Mouse (Mus musculus) E14TG2a.4 (cell line): ENCODE measurements around the gene Naf1.
A peak's percentile ranks its signal among the peaks of the same experiment; 100 is the strongest.

Source experiments
- H3K27me3 ChIP-seq: 2 replicates; pipeline ENCODE4 v1.6.1; 2014; ENCODE audit warnings: low read length, control low read depth; ENCODE audit not compliant: insufficient read depth
- H3K36me3 ChIP-seq: 2 replicates; pipeline ENCODE4 v1.6.1; 2014; ENCODE audit warnings: low read length, control low read depth; ENCODE audit not compliant: insufficient read depth
- H3K4me1 ChIP-seq: replicated peaks from 2 replicates; pipeline ENCODE4 v1.6.1; 2014; ENCODE audit warnings: low read depth, low read length, control low read depth
- H3K4me3 ChIP-seq: replicated peaks from 2 replicates; pipeline ENCODE4 v1.5.1; 2014; ENCODE audit warnings: mild to moderate bottlenecking, low read length
- H3K9me3 ChIP-seq: 2 replicates; pipeline ENCODE4 v1.6.1; 2014; ENCODE audit warnings: low read length, control low read depth
- CTCF ChIP-seq: conservative IDR thresholded peaks from 2 replicates; pipeline ENCODE4 v1.5.1; 2014; ENCODE audit warnings: low read length
- NANOG ChIP-seq: IDR thresholded peaks from 2 replicates; pipeline ENCODE4 v1.6.1; 2014; ENCODE audit warnings: borderline replicate concordance, low read length, mixed read lengths
- POU5F1 ChIP-seq: IDR thresholded peaks from 2 replicates; pipeline ENCODE4 v1.6.1; 2014; ENCODE audit warnings: low read length, borderline replicate concordance

The Naf1 gene

DNA sequence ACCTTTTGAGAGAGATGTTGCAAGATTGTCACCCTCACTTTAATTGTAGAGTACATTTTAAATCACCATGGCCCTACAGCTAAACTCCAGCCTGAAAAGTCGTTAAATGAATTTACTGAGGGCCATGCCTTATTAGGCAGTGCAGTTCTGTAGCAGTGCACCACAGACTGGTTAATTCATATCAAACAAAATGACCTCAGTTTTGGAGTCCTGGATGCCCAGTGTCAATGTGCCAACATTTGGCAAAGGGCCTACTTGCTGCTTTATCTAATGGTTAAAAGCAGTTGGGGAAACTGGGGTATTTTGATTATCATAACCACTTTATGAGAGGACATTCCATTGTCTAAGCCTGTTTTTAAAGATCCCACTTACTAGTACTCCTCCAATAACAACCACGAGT lies 31.9 kb downstream of the Naf1 start:
- Histone ChIP-seq H3K36me3 (peaks cover 53% of the 10 kb centered on the region), H3K27me3 (no peaks in the 10 kb centered on the region), H3K4me1 (no peaks in the 10 kb centered on the region), H3K4me3 (no peak overlapping the region), H3K9me3 (no peaks in the 10 kb centered on the region)
- TF ChIP-seq NANOG (no peak), CTCF (no peak), POU5F1 (no peak)

DNA sequence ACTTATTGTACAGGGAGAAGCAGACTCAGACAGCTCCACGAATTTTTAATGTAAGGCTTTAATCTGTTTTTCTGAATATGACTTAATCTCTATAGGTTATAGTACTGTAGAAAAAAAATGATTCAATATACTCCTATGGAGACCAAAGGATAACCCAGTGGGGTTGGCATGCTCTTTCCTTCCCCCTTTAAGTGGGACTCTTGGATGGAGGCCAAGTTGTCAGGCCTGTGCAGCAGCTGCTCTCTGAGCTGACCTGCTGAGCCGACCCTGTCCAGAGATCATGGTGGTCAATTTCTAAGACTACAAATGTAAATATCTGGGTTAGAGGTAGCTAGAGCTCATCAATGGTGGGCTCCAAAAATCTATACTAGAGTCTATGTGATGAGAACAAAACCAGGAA lies 45.0 kb downstream of the Naf1 start:
- TF ChIP-seq POU5F1 (no peak), NANOG (no peak), CTCF (no peak)
- no peak overlapping the region for H3K4me3 ChIP-seq
- no peaks in the 10 kb centered on the region for H3K36me3 ChIP-seq
- no peaks in the 10 kb centered on the region for H3K4me1 ChIP-seq
- H3K9me3 ChIP-seq = no peaks in the 10 kb centered on the region
- H3K27me3 ChIP-seq = no peaks in the 10 kb centered on the region

DNA sequence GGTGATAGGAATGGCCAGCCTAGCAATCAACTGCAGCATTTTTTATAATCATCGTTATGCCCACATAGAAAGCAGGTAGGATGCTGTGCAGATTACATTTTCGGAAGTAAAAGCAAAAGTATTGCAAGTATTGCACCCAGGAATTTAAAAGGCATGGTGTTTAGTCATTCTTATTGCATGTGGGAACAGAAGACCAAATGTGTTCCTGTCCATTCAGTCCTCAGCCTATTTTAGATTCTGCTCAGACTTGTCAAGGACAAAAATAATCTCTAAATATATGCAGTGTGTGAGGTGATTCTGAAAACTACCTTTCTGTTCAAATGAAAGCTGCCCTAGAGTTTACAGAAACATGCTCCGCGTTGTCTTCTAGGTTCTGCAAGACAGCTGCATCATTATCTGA lies 45.5 kb downstream of the Naf1 start:
- Histone ChIP-seq H3K4me3 (no peak overlapping the region), H3K9me3 (no peaks in the 10 kb centered on the region), H3K36me3 (no peaks in the 10 kb centered on the region), H3K4me1 (no peaks in the 10 kb centered on the region), H3K27me3 (no peaks in the 10 kb centered on the region)
- TF ChIP-seq CTCF (no peak), POU5F1 (no peak), NANOG (no peak)

DNA sequence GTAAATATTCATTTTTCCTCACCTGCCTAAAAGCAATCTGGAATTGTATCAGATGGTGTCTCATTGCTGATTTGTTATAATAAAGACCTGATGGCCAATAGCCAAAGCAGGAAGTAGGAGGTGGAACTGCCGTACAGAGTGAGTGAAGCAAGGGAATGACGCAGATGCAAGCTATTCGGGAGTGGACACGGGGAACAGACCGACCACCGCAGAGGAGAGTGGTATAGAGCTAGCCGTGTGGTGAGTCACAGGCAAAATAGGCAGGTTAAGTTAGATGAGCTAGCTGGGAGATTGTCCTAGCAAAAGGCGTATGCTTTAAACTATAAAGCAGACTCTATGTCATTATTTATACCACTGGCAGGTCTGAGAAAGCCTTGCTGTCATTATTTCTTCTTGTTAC lies 46.1 kb downstream of the Naf1 start:
- Histone ChIP-seq H3K4me1 (no peaks in the 10 kb centered on the region), H3K9me3 (no peaks in the 10 kb centered on the region), H3K36me3 (no peaks in the 10 kb centered on the region), H3K27me3 (no peaks in the 10 kb centered on the region), H3K4me3 (no peak overlapping the region)
- no peak for TF ChIP-seq POU5F1
- no peak for TF ChIP-seq CTCF
- no peak for TF ChIP-seq NANOG

DNA sequence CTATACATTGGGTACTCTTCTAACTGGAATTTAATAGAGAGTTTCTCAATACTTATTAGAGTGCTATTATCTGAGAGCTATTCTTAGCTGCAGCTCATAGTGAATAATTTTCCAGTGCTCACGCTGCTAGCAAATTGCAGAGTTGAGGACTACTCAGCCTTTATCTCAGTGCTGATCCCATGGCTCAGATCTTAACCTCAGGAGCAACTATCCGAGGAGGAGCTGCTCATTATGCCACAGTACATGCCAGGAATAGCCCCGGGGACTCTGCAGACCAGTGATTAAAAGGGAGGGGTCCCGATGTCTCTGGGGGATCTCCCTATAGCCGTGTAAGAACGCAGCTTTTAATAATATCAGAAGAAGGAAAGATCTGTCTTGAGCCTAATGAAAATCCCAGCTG lies 50.7 kb downstream of the Naf1 start:
- no peak overlapping the region for H3K4me3 ChIP-seq
- H3K27me3 ChIP-seq = peaks cover 4% of the 10 kb centered on the region; the same call in 1 of the 2 replicates
- H3K4me1 ChIP-seq = 0 out of 2 replicates have a peak, but pooled peaks cover 3% of the 10 kb centered on the region
- no peaks in the 10 kb centered on the region for H3K9me3 ChIP-seq
- TF ChIP-seq POU5F1 (no peak), CTCF (no peak), NANOG (no peak)
- no peaks in the 10 kb centered on the region for H3K36me3 ChIP-seq

DNA sequence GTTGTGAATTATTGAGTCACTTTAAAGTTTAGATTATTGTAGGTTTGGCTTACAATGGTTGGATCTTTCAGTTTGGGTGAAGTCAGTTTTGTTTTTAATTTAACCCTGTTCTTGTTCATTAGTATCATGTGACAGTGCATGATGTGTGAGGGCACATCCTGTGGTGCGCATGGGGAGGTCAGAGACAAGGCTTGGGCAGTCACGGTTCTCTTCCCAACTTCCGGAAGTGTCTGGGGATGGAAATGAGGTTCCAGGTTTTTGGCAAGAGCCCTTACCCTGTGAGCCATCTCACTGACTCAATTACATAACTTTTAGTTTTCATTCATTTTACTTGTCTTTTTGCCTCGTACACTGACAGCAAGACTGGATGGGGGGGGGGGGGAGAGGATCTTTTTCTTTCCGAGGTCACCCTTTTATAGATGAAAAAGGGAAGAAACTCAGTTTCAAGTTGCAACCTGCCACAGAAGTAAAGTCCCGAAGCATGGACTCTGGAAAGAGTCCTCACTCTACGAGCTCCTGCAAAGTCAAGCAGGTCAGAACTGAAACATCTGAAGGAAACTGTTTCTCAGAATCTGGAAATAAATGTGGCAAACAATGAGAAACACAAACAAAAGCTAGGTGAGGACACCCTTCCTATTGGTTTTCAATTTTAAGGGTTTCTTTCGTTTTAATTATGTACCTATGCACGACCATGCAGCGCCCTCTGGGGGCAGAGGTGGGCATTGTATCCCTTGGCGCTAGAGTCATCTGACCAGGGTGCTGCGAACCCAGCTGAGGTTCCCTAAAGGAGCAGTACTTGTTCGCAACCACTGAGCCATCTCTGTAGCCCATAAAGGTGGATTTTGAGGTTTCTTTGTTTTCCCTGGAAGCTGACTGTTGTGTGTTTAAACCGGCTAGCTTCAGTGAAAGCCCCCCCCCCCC lies 53.9 kb downstream of the Naf1 start:
- 0 out of 2 replicates have a peak, but pooled peaks cover 3% of the 10 kb centered on the region for H3K4me1 ChIP-seq
- H3K4me3 ChIP-seq = no peak overlapping the region
- H3K36me3 ChIP-seq = no peaks in the 10 kb centered on the region
- TF ChIP-seq NANOG (no peak), CTCF (peak; percentile 94)
- H3K9me3 ChIP-seq = no peaks in the 10 kb centered on the region
- peaks cover 19% of the 10 kb centered on the region for H3K27me3 ChIP-seq

DNA sequence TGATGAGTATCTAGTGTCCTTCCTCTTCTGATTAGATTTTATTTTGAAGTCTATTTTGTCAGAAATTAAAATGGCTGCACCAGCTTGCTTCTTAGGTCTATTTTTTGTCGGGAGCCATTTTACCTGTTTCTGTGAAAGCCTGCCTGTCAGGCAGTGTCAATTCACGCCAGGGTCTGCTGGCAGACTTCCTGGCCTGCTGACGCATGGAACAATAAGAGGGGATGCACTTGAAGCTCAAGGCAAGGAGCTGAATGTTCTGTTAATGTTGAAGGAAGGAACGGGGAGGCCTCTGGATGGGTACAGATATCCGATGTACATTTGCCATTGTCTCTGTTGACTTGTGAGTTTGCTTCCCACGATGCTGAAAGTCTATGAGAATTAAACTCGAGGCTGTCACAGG lies 56.0 kb downstream of the Naf1 start:
- Histone ChIP-seq H3K9me3 (0 out of 2 replicates have a peak, but pooled peaks cover 4% of the 10 kb centered on the region), H3K27me3 (peaks cover 19% of the 10 kb centered on the region), H3K4me3 (no peak overlapping the region), H3K4me1 (0 out of 2 replicates have a peak, but pooled peaks cover 3% of the 10 kb centered on the region), H3K36me3 (no peaks in the 10 kb centered on the region)
- TF ChIP-seq POU5F1 (no peak), NANOG (no peak), CTCF (no peak)

DNA sequence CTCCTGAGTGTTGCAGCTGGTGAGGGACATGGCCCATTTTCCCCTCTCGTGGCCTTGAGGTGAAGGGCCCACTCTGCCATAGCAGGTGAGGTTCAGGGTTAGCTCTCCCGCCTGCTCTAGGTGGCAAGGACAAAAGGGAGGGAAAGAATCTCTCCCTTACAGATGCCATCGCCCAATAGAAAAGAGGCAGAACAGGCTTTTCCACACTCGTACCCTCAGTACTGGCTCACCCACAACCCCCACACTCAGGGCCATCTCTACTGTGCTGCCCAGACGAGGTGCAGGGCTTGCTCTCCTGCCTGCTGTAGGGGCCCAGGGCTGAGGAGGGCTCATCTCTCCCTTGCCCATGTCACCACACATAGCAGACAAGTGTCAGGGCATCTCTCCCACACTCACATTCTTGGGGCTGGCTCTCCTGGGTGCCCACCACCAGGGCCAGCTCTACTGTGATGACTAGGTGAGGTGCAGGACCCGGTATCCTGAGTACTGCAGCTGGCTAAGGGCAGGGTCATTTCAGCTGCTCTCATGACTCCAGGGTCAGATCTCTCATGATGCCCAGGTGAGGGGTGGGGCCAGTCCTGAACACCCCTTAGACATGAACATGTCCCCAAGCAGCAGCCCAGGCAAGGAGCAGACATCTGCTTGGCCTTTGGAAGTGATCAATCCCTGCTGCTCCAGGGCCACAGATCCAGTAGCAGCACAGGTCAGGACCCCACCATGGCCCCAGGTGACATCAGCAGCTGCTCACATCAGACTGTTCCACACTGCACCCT lies 57.9 kb downstream of the Naf1 start:
- Histone ChIP-seq H3K4me3 (no peak overlapping the region), H3K27me3 (peaks cover 19% of the 10 kb centered on the region), H3K36me3 (no peaks in the 10 kb centered on the region), H3K9me3 (0 out of 2 replicates have a peak, but pooled peaks cover 4% of the 10 kb centered on the region), H3K4me1 (0 out of 2 replicates have a peak, but pooled peaks cover 3% of the 10 kb centered on the region)
- TF ChIP-seq NANOG (no peak), POU5F1 (no peak), CTCF (no peak)
